Mouse (Mus musculus) intestine, embryonic 15.5 days (tissue): ENCODE data around the gene Parp3. TPM values are rescaled to one million over a fixed set of nuclear protein-coding genes. Genes with fewer than 3 reads are reported as not detected.

Experiments
- ATAC-seq: fragments of 200-750 bp; cut with Nextera tagmentation; 2 replicates; pipeline ENCODE4 v1.8.0; 2017; ENCODE audit warnings: moderate TSS enrichment, moderate library complexity
- H3K27ac ChIP-seq: fragments of 300-500 bp; sonication (generic); 2 replicates; pipeline ENCODE4 v1.5.1; 2015; ENCODE audit warnings: mild to moderate bottlenecking, inconsistent platforms
- H3K27me3 ChIP-seq: fragments of 300-500 bp; sonication (generic); replicated peaks from 2 replicates; pipeline ENCODE4 v1.6.1; 2015; ENCODE audit warnings: inconsistent platforms
- H3K36me3 ChIP-seq: fragments of 300-500 bp; sonication (generic); 2 replicates; pipeline ENCODE4 v1.6.1; 2015; ENCODE audit warnings: inconsistent platforms
- H3K4me1 ChIP-seq: fragments of 300-500 bp; sonication (generic); replicated peaks from 2 replicates; pipeline ENCODE4 v1.6.1; 2015; ENCODE audit warnings: inconsistent platforms
- H3K4me2 ChIP-seq: fragments of 300-500 bp; sonication (generic); replicated peaks from 2 replicates; pipeline ENCODE4 v1.6.1; 2015; ENCODE audit warnings: mild to moderate bottlenecking, inconsistent platforms
- H3K4me3 ChIP-seq: fragments of 300-500 bp; sonication (generic); replicated peaks from 2 replicates; pipeline ENCODE4 v1.5.1; 2015; ENCODE audit warnings: inconsistent platforms
- H3K9ac ChIP-seq: fragments of 300-500 bp; sonication (generic); 2 replicates; pipeline ENCODE4 v1.6.1; 2015; ENCODE audit warnings: inconsistent platforms
- H3K9me3 ChIP-seq: fragments of 300-500 bp; sonication (generic); 2 replicates; pipeline ENCODE4 v1.6.1; 2016; ENCODE audit warnings: inconsistent platforms
- WGBS: fragments of 180-500 bp; shearing (Covaris S2); methylation state at CpG from one replicate; pipeline ENCODE4 v1.1.7; 2015; 5-methylcytosine and 5-hydroxymethylcytosine counted together
- polyA plus RNA-seq: library from polyadenylated mRNA; unstranded; fragments of >200 nt; fragmentation: Nextera tagmentation; extraction: Ambion mirVana; gene quantifications from 2 replicates; pipeline ENCODE4 v1.2.1, GENCODE M21; 2015

Parp3 gene
- polyA plus RNA-seq, 1 experiment from 2014 or later = 2.5 TPM

DNA sequence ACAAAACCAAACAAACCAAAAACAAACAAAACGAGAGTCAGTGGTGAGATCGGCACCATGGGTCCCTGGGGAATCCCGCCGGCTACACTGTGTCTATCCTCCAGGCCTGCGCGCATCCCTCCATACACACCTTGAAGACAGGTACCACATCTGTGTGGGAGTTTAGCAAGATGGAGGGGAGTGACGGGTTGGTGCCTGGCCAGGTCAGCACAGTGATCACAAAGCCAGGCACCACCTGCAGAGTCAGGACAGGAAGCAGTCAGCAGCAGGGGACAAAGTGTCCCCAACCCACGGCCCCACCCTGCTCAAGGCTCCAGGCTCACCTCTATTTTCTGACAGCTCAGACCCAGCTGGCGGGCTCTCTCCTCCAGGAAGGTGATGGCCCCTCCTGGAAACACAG is 40.2 kb downstream of the Parp3 start:
- no peak for ATAC-seq
- 76% methylated on average over 9 of the region's 9 CpGs for WGBS
- H3K9ac ChIP-seq = 0 out of 2 replicates have a peak overlapping the region, but pooled peaks have one; percentile 17

DNA sequence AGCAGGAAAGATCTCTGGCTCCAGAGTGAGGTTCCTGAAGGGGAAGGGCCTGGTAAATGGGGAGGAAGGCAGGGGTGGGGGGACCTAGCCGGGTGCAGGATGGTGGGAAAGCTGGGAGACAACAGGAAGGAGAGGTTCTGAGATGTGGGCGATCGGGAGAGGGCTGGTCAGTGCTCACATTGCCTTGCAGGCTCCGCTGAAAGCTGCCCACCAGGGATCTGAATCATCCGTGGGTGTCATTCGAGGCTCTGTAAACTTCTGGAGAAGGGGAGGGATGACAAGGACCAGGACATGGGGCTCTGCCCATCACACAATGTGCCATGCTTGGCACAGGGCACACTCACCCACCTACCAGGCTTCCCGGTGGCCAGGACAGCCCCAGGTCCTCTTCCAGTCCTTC is 43.4 kb downstream of the Parp3 start:
- H3K36me3 ChIP-seq = peaks cover 12% of the 10 kb centered on the region
- ATAC-seq = no peak
- no peaks in the 10 kb centered on the region for H3K9me3 ChIP-seq
- no peaks in the 10 kb centered on the region for H3K27me3 ChIP-seq
- no peak overlapping the region for H3K4me3 ChIP-seq
- H3K4me2 ChIP-seq = no peak overlapping the region
- WGBS = 62% methylated on average over 7 of the region's 7 CpGs
- 0 out of 2 replicates have a peak overlapping the region, but pooled peaks have one; percentile 9 for H3K27ac ChIP-seq
- H3K4me1 ChIP-seq = peaks cover 40% of the 10 kb centered on the region
- no peak overlapping the region for H3K9ac ChIP-seq

More for the DNA sequence above, 40.2 kb downstream of the Parp3 start:
- Histone ChIP-seq H3K36me3 (peaks cover 10% of the 10 kb centered on the region), H3K4me3 (no peak overlapping the region), H3K27me3 (no peaks in the 10 kb centered on the region), H3K4me1 (peaks cover 39% of the 10 kb centered on the region), H3K27ac (no peak overlapping the region), H3K9me3 (no peaks in the 10 kb centered on the region), H3K4me2 (peak overlapping the region; percentile 93)

DNA sequence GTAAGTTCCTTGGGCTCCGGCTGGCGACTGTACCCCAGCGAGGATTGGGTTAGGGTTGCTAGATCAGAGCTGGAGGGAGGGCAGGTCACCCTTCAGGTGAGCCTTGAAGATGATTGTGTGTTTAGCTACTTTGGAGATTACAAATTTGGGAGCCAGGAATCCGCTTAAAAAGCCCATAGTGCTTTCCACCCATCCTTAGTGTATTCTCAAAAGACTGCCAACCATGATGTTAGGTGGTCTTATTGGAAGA is 46.8 kb downstream of the Parp3 start:
- H3K4me2 ChIP-seq = peak overlapping the region; percentile 79

DNA sequence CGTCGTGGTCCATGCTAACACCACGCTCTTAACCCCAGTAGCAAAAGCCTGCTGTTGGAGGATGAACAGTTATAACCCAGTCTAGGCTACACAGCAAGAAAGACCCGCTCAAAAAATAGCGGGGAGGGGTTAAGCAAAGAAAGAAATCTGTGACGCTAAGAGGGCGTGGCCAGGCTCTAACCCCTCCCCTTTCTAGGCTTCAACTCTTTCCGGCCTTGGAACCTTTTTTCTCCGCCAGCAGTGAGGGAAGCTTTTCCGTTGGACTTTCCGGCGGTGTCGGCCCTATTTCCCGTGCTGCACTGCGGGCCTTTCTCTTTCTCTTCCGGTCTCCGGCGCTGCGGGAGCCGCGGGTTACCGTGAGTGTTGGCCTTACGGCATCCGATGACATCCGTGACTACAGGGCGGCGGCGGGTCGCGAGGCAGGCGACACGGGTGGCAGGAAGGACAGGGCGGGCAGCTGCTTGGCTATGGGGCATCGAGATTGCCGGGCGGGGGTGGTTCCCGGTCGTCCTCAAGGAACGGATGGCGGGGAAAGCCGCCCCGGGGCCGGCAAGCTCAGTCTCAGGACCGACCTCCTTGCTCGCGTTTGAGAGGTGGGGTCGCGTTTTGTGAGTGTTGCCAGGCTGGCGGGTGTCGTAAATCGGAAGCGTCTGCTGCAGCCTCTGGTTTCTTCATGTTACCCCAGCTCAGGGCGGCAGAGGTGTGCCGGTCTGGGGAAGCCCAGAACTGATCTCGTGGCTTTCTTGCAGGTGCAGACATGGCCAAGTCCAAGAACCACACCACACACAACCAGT is 47.3 kb downstream of the Parp3 start, which contains the start of gene Rpl29:
Rpl29 (plus strand) TSS at position 234 of the 794 bp plus-strand sequence.
- H3K4me3 ChIP-seq = peak within 1 kb of the TSS; percentile 78
- H3K27ac ChIP-seq = peak within 1 kb of the TSS; percentile 93
- H3K9me3 ChIP-seq = no peaks in the 10 kb centered on the region
- peak within 1 kb of the TSS; percentile 78 for H3K9ac ChIP-seq
- peaks cover 12% of the 10 kb centered on the region for H3K36me3 ChIP-seq
- under 1% methylated on average over 55 of the region's 55 CpGs for WGBS
- H3K27me3 ChIP-seq = no peaks in the 10 kb centered on the region
- H3K4me1 ChIP-seq = peaks cover 19% of the 10 kb centered on the region
- ATAC-seq = peak; percentile 92
- H3K4me2 ChIP-seq = peak within 1 kb of the TSS; percentile 79

More for the DNA sequence above, 46.8 kb downstream of the Parp3 start:
- peak overlapping the region; percentile 78 for H3K4me3 ChIP-seq
- peaks cover 19% of the 10 kb centered on the region for H3K4me1 ChIP-seq
- peak overlapping the region; percentile 93 for H3K27ac ChIP-seq
- under 1% methylated on average over 4 of the region's 4 CpGs for WGBS
- H3K27me3 ChIP-seq = no peaks in the 10 kb centered on the region
- no peak for ATAC-seq
- peak overlapping the region; percentile 78 for H3K9ac ChIP-seq
- no peaks in the 10 kb centered on the region for H3K9me3 ChIP-seq
- H3K36me3 ChIP-seq = peaks cover 12% of the 10 kb centered on the region

DNA sequence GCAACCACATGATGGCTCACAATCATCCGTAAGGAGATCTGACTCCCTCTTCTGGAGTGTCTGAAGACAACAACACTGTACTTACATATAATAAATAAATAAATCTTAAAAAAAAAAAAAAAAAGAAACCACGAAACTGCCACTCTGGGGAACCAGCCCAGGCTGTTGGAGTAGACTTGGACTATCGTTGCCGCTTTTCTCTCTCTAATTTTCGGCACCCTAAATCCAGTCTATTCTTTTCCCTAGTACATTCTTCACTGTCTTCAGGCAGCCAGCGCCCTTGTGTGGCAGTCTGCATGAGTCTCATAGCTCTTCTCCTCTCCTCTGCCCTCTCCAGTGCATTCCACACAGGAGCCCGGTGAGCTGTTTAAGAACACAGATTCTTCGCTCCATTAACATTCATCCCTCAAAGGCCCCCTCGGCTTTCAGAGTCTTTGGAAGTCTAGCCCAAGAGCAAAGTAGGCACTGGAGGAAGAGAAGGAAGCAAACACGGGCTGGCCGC is 48.0 kb downstream of the Parp3 start:
- Histone ChIP-seq H3K9me3 (no peaks in the 10 kb centered on the region), H3K4me1 (peaks cover 19% of the 10 kb centered on the region), H3K4me3 (peak overlapping the region; percentile 78), H3K36me3 (peaks cover 12% of the 10 kb centered on the region), H3K9ac (peak overlapping the region; percentile 78), H3K27me3 (no peaks in the 10 kb centered on the region), H3K4me2 (peak overlapping the region; percentile 79), H3K27ac (peak overlapping the region; percentile 91)
- ATAC-seq = peak; percentile 50
- WGBS = 13% methylated on average over 11 of the region's 11 CpGs

DNA sequence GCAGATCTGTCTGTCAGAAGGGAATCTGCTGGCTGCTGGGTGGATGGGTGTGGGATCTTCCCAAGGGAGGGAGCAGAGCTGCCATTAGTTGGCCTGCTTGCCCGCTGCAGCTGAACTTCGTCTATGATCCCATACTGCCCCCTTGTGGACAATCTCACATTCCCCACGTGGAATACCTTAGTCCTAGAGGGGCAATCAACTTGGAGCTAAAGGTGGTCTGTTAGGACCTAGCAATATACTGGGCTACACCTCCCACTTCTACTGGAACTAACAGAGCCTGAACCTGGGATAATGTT is 54.9 kb downstream of the Parp3 start:
- H3K4me3 ChIP-seq = no peak overlapping the region
- 0% methylated on average over 3 of the region's 3 CpGs for WGBS

DNA sequence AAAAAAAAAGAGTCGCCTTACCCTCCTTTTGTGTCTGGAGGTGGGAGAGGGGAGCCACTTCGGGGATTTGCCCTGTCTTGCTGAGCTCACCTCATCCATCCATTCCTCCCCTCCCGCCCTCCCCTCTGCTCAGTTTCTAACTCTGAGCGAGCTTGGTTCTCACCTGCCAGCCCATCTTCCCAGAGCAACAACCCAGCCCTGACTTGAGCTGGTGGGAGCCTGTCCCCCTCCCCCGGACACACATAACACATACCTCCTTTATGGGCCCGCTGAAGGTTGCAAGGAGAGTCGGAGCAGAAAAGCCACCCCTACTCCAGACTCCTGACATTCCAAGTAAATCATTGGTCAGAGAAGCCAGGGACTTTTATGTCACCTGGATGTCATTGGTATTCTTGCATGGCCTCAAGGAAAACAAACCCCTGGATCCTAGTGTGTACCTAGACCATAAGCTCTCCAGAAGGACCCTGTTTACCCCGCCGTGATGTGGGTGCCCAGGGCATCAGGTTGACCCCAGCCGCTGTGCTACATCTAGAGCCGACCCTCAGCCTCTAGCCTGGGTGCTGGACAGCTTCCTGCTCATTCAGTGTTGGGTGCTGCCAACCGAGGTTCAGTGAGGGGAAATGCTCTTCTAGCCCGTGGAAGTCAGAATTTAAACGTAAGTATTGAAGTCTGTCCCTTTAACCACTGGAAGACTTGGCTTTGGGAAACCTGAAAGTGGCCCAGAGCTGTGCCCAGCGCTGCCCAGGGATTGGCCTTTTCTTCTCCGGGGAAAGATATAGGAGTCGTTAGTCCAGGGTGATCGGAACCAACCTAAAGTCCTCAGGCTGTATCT is 55.5 kb downstream of the Parp3 start:
- Histone ChIP-seq H3K9me3 (no peaks in the 10 kb centered on the region), H3K27ac (no peak overlapping the region), H3K4me3 (no peak overlapping the region), H3K27me3 (no peaks in the 10 kb centered on the region; the same call in 1 of the 2 replicates), H3K4me2 (peak overlapping the region; percentile 47), H3K9ac (no peak overlapping the region), H3K36me3 (no peaks in the 10 kb centered on the region), H3K4me1 (peaks cover 17% of the 10 kb centered on the region)
- peak; percentile 29 for ATAC-seq
- WGBS = 13% methylated on average over 18 of the region's 18 CpGs

More for the DNA sequence above, 54.9 kb downstream of the Parp3 start:
- Histone ChIP-seq H3K36me3 (no peaks in the 10 kb centered on the region), H3K27ac (no peak overlapping the region), H3K9me3 (no peaks in the 10 kb centered on the region), H3K9ac (no peak overlapping the region), H3K4me1 (peaks cover 17% of the 10 kb centered on the region), H3K4me2 (peak overlapping the region; percentile 47), H3K27me3 (no peaks in the 10 kb centered on the region; the same call in 1 of the 2 replicates)
- ATAC-seq = peak; percentile 88

DNA sequence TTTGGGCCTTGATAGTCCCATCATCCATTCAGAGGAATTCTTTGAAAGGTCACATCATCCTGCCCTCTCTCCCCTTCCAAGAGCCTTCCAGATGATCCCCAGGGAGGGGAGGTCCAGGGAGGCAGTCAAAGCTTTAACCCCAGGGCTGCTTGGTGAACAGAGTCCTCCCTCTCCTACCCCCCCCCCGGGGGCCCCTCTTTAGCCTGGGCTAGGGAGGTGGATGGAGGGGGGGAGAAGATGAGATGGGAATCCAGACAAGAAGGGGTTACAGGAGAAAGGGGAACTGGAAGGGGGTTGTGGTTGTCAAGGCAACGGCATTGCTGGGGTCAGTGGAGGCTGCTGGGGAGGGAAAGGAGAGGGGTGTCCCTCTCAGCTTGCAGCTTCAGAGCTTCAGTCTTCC is 56.1 kb downstream of the Parp3 start:
- Histone ChIP-seq H3K4me3 (no peak overlapping the region), H3K27ac (no peak overlapping the region), H3K27me3 (no peaks in the 10 kb centered on the region; the same call in 1 of the 2 replicates), H3K9me3 (no peaks in the 10 kb centered on the region), H3K4me1 (peaks cover 17% of the 10 kb centered on the region), H3K9ac (no peak overlapping the region), H3K36me3 (no peaks in the 10 kb centered on the region), H3K4me2 (no peak overlapping the region)
- WGBS = 3% methylated on average over 2 of the region's 2 CpGs
- ATAC-seq = no peak

Other genes with a start within 250 kb of the Parp3 start
- 110 TPM in 2 replicates for gene Alas1, start 228.3 kb downstream of the Parp3 start, polyA plus RNA-seq
- 25.9 and 28.2 TPM in 2 replicates for gene Poc1a, start 195.9 kb downstream of the Parp3 start, polyA plus RNA-seq
- 10.0 and 10.3 TPM in 2 replicates for gene Dusp7, start 108.3 kb downstream of the Parp3 start, polyA plus RNA-seq
- gene Rpl29, start 47.5 kb downstream of the Parp3 start, polyA plus RNA-seq = 981 and 1,002 TPM in 2 replicates
- 47.7 and 48.7 TPM in 2 replicates for gene Acy1, start 38.6 kb downstream of the Parp3 start, polyA plus RNA-seq
- gene Abhd14b, start 29.5 kb downstream of the Parp3 start, polyA plus RNA-seq = 25.4 and 31.8 TPM in 2 replicates
- 49.1 and 51.0 TPM in 2 replicates for gene Abhd14a, start 29.3 kb downstream of the Parp3 start, polyA plus RNA-seq
- gene Pcbp4, start 23.7 kb downstream of the Parp3 start, polyA plus RNA-seq = 43.7 and 49.5 TPM in 2 replicates
- 0.20 and 0.45 TPM in 2 replicates for gene Gpr62, start 11.0 kb downstream of the Parp3 start, polyA plus RNA-seq
- gene Rrp9, start 986 bp downstream of the Parp3 start, polyA plus RNA-seq = 49.9 and 50.0 TPM in 2 replicates
- not detected in 2 replicates for gene Iqcf1, start 23.0 kb upstream of the Parp3 start, polyA plus RNA-seq
- not detected in 2 replicates for gene Iqcf5, start 37.6 kb upstream of the Parp3 start, polyA plus RNA-seq
- not detected in 2 replicates for gene Iqcf3, start 84.7 kb upstream of the Parp3 start, polyA plus RNA-seq
- gene Iqcf4, start 94.0 kb upstream of the Parp3 start, polyA plus RNA-seq = not detected in 2 replicates
- not detected in 2 replicates for gene Iqcf6, start 149.6 kb upstream of the Parp3 start, polyA plus RNA-seq
- not detected in 2 replicates for gene Grm2, start 179.1 kb upstream of the Parp3 start, polyA plus RNA-seq
- 52.6 and 59.5 TPM in 2 replicates for gene Tex264, start 209.0 kb upstream of the Parp3 start, polyA plus RNA-seq